Mouse (Mus musculus): ENCODE data around the gene Gzmk. TPM values are rescaled to one million over a fixed set of nuclear protein-coding genes. Genes with fewer than 3 reads are reported as not detected.

The Gzmk gene
- polyA plus RNA-seq, 1 experiment from 2014 or later: not detected

- 77% methylated on average over 9 of the region's 9 CpGs for WGBS
Observed at GRCm38 (mm10) chr13:113197872-113198502, 27.7 kb downstream of the Gzmk start.

GRCm38 (mm10) chr13:113196808-113197674, 28.7 kb downstream of the Gzmk start:
- no peak for DNase-seq (ENCODE audit: low spot score)
- H3K4me1 ChIP-seq (replicated peaks; ENCODE audit: control insufficient read depth, insufficient read depth, low read length): no peaks in the 10 kb centered on the region

More at GRCm38 (mm10) chr13:113197872-113198502, 27.7 kb downstream of the Gzmk start:
- Histone ChIP-seq H3K9ac (no peak overlapping the region), H3K4me3 (replicated peaks; ENCODE audit: low read length) (no peak overlapping the region), H3K36me3 (replicated peaks; ENCODE audit: control insufficient read depth, insufficient read depth) (no peaks in the 10 kb centered on the region), H3K9me3 (ENCODE audit: control insufficient read depth, low read length) (no peaks in the 10 kb centered on the region), H3K4me2 (replicated peaks) (no peak overlapping the region), H3K27ac (no peak overlapping the region), H3K27me3 (ENCODE audit: control insufficient read depth, insufficient read depth, low read length) (no peaks in the 10 kb centered on the region), H3K4me1 (replicated peaks; ENCODE audit: control insufficient read depth, insufficient read depth, low read length) (no peaks in the 10 kb centered on the region)
- ATAC-seq (ENCODE audit: low FRiP score) (no peak), DNase-seq (ENCODE audit: low spot score) (no peak)

GRCm38 (mm10) chr13:113183720-113184119, 42.0 kb downstream of the Gzmk start:
- Histone ChIP-seq H3K36me3 (replicated peaks; ENCODE audit: control insufficient read depth, insufficient read depth) (no peaks in the 10 kb centered on the region), H3K9me3 (ENCODE audit: control insufficient read depth, low read length) (peaks cover 9% of the 10 kb centered on the region; the same call in 1 of the 2 replicates), H3K9ac (no peak overlapping the region), H3K4me1 (replicated peaks; ENCODE audit: control insufficient read depth, insufficient read depth, low read length) (no peaks in the 10 kb centered on the region), H3K27me3 (ENCODE audit: control insufficient read depth, insufficient read depth, low read length) (no peaks in the 10 kb centered on the region), H3K4me2 (replicated peaks) (no peak overlapping the region), H3K27ac (no peak overlapping the region), H3K4me3 (replicated peaks; ENCODE audit: low read length) (no peak overlapping the region)
- ATAC-seq (ENCODE audit: low FRiP score) (no peak), DNase-seq (ENCODE audit: low spot score) (no peak)
- WGBS: 84% methylated on average over 4 of the region's 4 CpGs

More at GRCm38 (mm10) chr13:113196808-113197674, 28.7 kb downstream of the Gzmk start:
- ATAC-seq (ENCODE audit: low FRiP score): no peak
- H3K4me3 ChIP-seq (replicated peaks; ENCODE audit: low read length): no peak overlapping the region
- WGBS: 55% methylated on average over 13 of the region's 13 CpGs
- no peak overlapping the region for H3K4me2 ChIP-seq (replicated peaks)
- H3K27ac ChIP-seq: no peak overlapping the region
- H3K9me3 ChIP-seq (ENCODE audit: control insufficient read depth, low read length): no peaks in the 10 kb centered on the region
- no peak overlapping the region for H3K9ac ChIP-seq
- no peaks in the 10 kb centered on the region for H3K27me3 ChIP-seq (ENCODE audit: control insufficient read depth, insufficient read depth, low read length)
- no peaks in the 10 kb centered on the region for H3K36me3 ChIP-seq (replicated peaks; ENCODE audit: control insufficient read depth, insufficient read depth)

DNA sequence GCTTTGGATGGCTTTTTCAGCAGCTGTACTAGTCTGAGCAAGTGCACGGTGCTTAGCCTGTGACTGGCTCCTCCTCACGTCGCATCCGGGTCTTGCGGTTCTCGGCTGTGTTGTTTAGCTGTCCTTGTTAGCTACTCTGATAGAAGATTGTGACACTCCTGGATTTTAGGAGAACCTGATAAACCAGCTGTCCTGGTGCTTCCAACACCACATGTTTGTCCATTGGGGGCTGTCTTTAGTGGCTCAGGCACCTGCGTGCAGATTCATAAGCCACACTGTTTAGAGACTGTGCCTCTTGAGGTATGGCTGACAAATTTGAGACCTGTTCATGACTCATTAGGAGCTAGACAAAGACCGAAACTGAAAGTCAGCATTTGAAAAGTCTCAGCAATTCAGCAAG, 42.4 kb downstream of the Gzmk start:
- Histone ChIP-seq H3K4me3 (replicated peaks; ENCODE audit: low read length) (no peak overlapping the region), H3K9ac (no peak overlapping the region), H3K4me1 (replicated peaks; ENCODE audit: control insufficient read depth, insufficient read depth, low read length) (no peaks in the 10 kb centered on the region), H3K27ac (no peak overlapping the region), H3K9me3 (ENCODE audit: control insufficient read depth, low read length) (peaks cover 5% of the 10 kb centered on the region; the same call in 1 of the 2 replicates), H3K4me2 (replicated peaks) (no peak overlapping the region), H3K36me3 (replicated peaks; ENCODE audit: control insufficient read depth, insufficient read depth) (no peaks in the 10 kb centered on the region), H3K27me3 (ENCODE audit: control insufficient read depth, insufficient read depth, low read length) (no peaks in the 10 kb centered on the region)
- ATAC-seq (ENCODE audit: low FRiP score): no peak
- no peak for DNase-seq (ENCODE audit: low spot score)
- 95% methylated on average over 8 of the region's 8 CpGs for WGBS

DNA sequence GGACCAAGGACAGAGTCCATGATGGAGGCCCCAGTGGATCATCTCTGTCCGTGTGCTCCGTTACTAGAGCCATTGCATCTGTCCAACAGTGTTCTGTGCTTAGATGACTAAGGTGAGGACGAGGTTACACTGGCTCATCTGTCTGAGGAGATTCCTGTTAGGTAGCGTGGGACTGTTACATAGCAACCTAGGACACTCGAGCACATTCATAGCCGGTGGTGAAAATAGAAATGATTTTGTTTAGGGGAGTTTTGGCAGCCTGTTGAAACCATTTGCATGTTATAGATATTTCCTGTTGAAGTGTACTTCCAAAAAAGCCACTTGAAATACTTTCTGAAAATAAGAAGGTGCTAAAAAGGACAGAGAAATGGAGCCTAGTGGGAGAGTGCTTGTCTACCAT, 51.5 kb downstream of the Gzmk start:
- no peaks in the 10 kb centered on the region for H3K27me3 ChIP-seq (ENCODE audit: control insufficient read depth, insufficient read depth, low read length)
- no peaks in the 10 kb centered on the region for H3K9me3 ChIP-seq (ENCODE audit: control insufficient read depth, low read length)
- no peak overlapping the region for H3K4me2 ChIP-seq (replicated peaks)
- no peaks in the 10 kb centered on the region for H3K4me1 ChIP-seq (replicated peaks; ENCODE audit: control insufficient read depth, insufficient read depth, low read length)
- WGBS: 90% methylated on average over 6 of the region's 6 CpGs
- H3K4me3 ChIP-seq (replicated peaks; ENCODE audit: low read length): no peak overlapping the region
- no peak overlapping the region for H3K27ac ChIP-seq
- H3K9ac ChIP-seq: no peak overlapping the region
- no peak for ATAC-seq (ENCODE audit: low FRiP score)
- no peak for DNase-seq (ENCODE audit: low spot score)
- H3K36me3 ChIP-seq (replicated peaks; ENCODE audit: control insufficient read depth, insufficient read depth): no peaks in the 10 kb centered on the region

- Histone ChIP-seq H3K4me3 (replicated peaks; ENCODE audit: low read length) (no peak overlapping the region), H3K4me1 (replicated peaks; ENCODE audit: control insufficient read depth, insufficient read depth, low read length) (no peaks in the 10 kb centered on the region), H3K36me3 (replicated peaks; ENCODE audit: control insufficient read depth, insufficient read depth) (no peaks in the 10 kb centered on the region), H3K27me3 (ENCODE audit: control insufficient read depth, insufficient read depth, low read length) (no peaks in the 10 kb centered on the region), H3K9ac (no peak overlapping the region), H3K9me3 (ENCODE audit: control insufficient read depth, low read length) (no peaks in the 10 kb centered on the region), H3K4me2 (replicated peaks) (no peak overlapping the region), H3K27ac (no peak overlapping the region)
- ATAC-seq (ENCODE audit: low FRiP score): no peak
- no peak for DNase-seq (ENCODE audit: low spot score)
Observed at GRCm38 (mm10) chr13:113170256-113170655, 55.5 kb downstream of the Gzmk start.

DNA sequence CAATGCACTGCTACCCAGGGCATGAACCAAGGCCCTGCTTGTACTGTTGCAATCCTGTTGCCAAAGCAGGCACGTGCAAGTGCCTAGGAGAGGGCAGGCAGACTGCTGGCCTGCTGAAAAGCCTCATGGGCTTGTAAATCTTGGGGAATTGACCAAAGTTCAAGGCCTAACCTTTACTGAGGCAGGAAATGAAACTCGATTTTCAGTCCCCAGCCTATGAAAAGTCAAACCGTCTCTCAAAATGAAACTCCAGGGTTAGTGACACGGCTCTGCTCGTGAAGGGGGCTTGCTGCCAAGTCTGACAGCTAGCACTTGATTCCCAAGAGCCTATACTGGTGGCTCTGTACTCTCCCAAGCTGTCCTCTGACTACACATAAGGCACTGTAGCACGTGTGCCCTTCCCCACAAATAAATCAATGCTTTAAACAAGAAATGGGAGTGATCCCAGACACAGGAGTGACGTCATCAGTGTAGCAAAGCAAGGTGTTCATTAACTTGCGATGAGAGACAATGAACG, 57.6 kb downstream of the Gzmk start:
- H3K4me1 ChIP-seq (replicated peaks; ENCODE audit: control insufficient read depth, insufficient read depth, low read length): no peaks in the 10 kb centered on the region
- ATAC-seq (ENCODE audit: low FRiP score): no peak
- H3K9ac ChIP-seq: no peak overlapping the region
- H3K27me3 ChIP-seq (ENCODE audit: control insufficient read depth, insufficient read depth, low read length): no peaks in the 10 kb centered on the region
- H3K36me3 ChIP-seq (replicated peaks; ENCODE audit: control insufficient read depth, insufficient read depth): no peaks in the 10 kb centered on the region
- 83% methylated on average over 9 of the region's 9 CpGs for WGBS
- H3K9me3 ChIP-seq (ENCODE audit: control insufficient read depth, low read length): no peaks in the 10 kb centered on the region
- H3K27ac ChIP-seq: no peak overlapping the region
- no peak overlapping the region for H3K4me2 ChIP-seq (replicated peaks)
- no peak for DNase-seq (ENCODE audit: low spot score)
- H3K4me3 ChIP-seq (replicated peaks; ENCODE audit: low read length): no peak overlapping the region

- H3K9me3 ChIP-seq (ENCODE audit: control insufficient read depth, low read length): no peaks in the 10 kb centered on the region
- H3K4me1 ChIP-seq (replicated peaks; ENCODE audit: control insufficient read depth, insufficient read depth, low read length): no peaks in the 10 kb centered on the region
- H3K9ac ChIP-seq: no peak overlapping the region
- no peak overlapping the region for H3K27ac ChIP-seq
- no peaks in the 10 kb centered on the region for H3K36me3 ChIP-seq (replicated peaks; ENCODE audit: control insufficient read depth, insufficient read depth)
- H3K27me3 ChIP-seq (ENCODE audit: control insufficient read depth, insufficient read depth, low read length): no peaks in the 10 kb centered on the region
- no peak overlapping the region for H3K4me3 ChIP-seq (replicated peaks; ENCODE audit: low read length)
- DNase-seq (ENCODE audit: low spot score): no peak
- no peak overlapping the region for H3K4me2 ChIP-seq (replicated peaks)
- WGBS: 93% methylated on average over 5 of the region's 5 CpGs
- no peak for ATAC-seq (ENCODE audit: low FRiP score)
Observed at GRCm38 (mm10) chr13:113164252-113165005, 61.3 kb downstream of the Gzmk start.

GRCm38 (mm10) chr13:113151556-113151955, 74.2 kb downstream of the Gzmk start:
- Histone ChIP-seq H3K9me3 (ENCODE audit: control insufficient read depth, low read length) (no peaks in the 10 kb centered on the region), H3K4me1 (replicated peaks; ENCODE audit: control insufficient read depth, insufficient read depth, low read length) (no peaks in the 10 kb centered on the region), H3K4me2 (replicated peaks) (no peak overlapping the region), H3K27me3 (ENCODE audit: control insufficient read depth, insufficient read depth, low read length) (no peaks in the 10 kb centered on the region), H3K27ac (no peak overlapping the region), H3K9ac (no peak overlapping the region), H3K36me3 (replicated peaks; ENCODE audit: control insufficient read depth, insufficient read depth) (no peaks in the 10 kb centered on the region), H3K4me3 (replicated peaks; ENCODE audit: low read length) (no peak overlapping the region)
- WGBS: 84% methylated on average over 4 of the region's 4 CpGs
- no peak for DNase-seq (ENCODE audit: low spot score)
- no peak for ATAC-seq (ENCODE audit: low FRiP score)
